Mouse (Mus musculus): ENCODE measurements around the gene Fbxl2. TPM values are rescaled to one million over a fixed set of nuclear protein-coding genes. Genes with fewer than 3 reads are reported as not detected.
"Not testable (repeated sequence)": the region's sequence is repeated elsewhere in the genome, so short reads cannot be mapped to it uniquely, and the experiment has no call there.

The Fbxl2 gene
- total RNA-seq (2022): under 1 TPM; 0.39 to 0.65 (median 0.56) TPM

DNA sequence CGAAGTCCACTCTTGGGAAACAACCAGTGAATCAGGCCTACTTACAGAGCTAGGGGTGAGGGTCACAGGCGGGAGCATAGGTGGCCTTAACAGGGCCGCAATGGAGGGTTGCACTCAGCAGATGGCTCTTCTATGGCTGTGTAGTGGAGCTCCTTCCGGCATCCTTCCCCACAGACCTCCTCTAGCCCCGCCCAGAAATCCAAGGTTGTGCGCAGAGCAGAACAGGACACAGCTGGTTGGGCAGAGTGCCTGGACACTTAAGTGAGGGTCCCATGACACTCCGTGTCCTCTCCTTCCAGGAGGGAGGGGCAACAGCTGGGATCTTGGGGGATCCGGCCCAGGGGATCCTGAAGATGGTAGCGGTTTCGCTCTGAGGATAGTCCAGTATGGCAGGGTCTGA is at the start of gene Fbxl2:
Fbxl2 (minus strand) TSS at position 164 of the 400 bp plus-strand sequence.
- peak in 1 of 2 experiments; percentile 26 for DNase-seq (ENCODE audit: low spot score in 2 of 2)

GRCm38 (mm10) chr9:114094854-114095253 is 48.9 kb upstream of the Fbxl2 start:
- DNase-seq (ENCODE audit: low spot score in 2 of 2): no peak

DNA sequence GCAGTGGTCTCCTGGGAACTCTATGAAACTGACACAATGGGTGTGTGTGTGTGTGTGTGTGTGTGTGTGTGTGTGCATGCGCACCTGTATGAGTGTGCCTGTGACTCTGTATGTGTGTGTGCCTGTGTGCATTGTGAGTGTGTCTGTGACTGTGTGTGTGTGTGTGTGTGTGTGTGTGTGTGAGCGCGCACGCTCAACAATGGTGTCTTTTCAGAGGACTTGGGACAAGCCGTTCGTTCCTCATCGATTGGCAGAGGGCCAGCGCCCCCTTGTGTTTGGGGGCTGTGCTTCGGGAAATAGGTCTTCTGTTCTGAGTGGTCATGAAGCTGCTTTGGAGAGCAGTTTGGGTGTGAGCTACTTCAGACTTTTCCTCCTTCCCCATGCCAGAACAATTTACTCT is 46.2 kb upstream of the Fbxl2 start:
- not testable (repeated sequence) for DNase-seq (ENCODE audit: low spot score in 2 of 2)

- not testable (repeated sequence) for DNase-seq (ENCODE audit: low spot score in 2 of 2)
Measured at GRCm38 (mm10) chr9:114088885-114089284, 42.9 kb upstream of the Fbxl2 start.

- no peak for DNase-seq (ENCODE audit: low spot score in 2 of 2)
Measured at GRCm38 (mm10) chr9:114087106-114087815, 41.3 kb upstream of the Fbxl2 start.

GRCm38 (mm10) chr9:114086422-114086821 is 40.4 kb upstream of the Fbxl2 start:
- no peak for DNase-seq (ENCODE audit: low spot score in 2 of 2)

GRCm38 (mm10) chr9:114073681-114074080 is 27.7 kb upstream of the Fbxl2 start:
- no peak for DNase-seq (ENCODE audit: low spot score in 2 of 2)

DNA sequence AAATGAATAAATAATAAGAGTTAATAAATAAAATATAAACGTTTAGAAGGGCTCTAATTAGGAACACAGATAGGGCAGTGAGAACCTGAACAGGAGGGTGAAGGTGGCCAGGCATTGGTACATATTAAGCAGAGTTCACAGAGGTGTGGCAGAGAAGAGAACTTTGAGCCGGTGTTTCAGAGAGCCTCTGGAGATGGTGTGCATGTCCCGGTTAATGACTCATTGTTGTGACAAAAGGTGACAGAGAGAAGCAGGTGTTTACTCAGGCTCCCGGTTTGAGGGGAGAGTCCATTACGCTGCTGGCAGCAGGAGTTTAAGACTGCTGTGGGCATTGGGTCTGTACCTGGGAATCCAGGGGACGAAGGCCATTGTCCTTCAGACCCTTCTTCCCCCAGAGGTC is 23.4 kb upstream of the Fbxl2 start:
- no peak for DNase-seq (ENCODE audit: low spot score in 2 of 2)

DNA sequence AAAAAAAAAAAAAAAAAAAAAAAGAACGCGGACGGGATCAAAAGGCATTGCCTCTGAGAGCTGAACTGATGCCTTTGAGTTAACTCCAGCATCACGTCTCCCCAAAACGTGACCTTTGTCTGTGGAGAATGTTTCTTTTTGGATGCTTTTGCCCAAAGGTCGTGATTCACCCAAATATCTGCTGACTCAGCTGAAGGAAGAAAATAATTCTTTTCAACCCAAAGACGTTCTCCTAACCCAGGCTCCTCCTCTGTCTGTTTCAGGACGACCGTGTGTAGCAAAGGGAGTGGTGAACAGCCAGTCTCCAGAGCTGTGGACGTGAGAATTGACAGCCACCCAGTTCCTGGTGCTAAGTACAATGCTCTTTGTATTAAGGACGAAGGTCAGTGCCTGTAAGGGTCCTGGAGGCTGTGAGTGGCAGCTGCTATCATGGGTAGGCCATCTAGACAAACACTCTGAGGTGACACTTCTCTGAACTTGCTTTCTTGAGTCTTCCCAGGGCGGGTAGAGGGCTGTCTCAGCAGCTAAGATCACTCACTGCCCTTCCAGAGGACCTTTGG is 22.6 kb upstream of the Fbxl2 start:
- DNase-seq (ENCODE audit: low spot score in 2 of 2): no peak

GRCm38 (mm10) chr9:114057090-114057796 is 11.3 kb upstream of the Fbxl2 start, which contains the start of gene Susd5:
Gene Susd5, plus strand, starts transcription at chr9:114057140.
- DNase-seq (ENCODE audit: low spot score in 2 of 2): no peak

GRCm38 (mm10) chr9:114052866-114053265 is 6.9 kb upstream of the Fbxl2 start:
- no peak for DNase-seq (ENCODE audit: low spot score in 2 of 2)

DNA sequence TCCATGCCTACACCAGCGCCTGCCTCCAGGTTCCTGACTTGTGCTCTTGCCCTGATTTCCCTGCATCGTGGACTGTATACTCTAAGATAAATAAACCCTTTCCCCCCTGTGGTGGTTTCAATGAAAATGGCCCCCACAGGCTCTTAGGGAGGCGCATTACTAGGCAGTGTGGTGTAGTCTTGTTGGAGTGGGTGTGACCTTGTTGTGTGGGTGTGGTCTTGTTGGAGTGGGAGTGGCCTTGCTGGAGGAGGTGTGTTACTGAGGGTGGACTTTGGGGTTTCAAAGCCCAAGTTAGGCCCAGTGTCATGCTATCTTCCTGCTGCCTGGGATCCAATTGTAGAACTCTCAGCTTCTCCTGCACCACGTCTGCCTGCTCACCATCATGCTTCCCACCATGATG is 6.0 kb upstream of the Fbxl2 start:
- no peak for DNase-seq (ENCODE audit: low spot score in 2 of 2)

- DNase-seq (ENCODE audit: low spot score in 2 of 2): no peak
Measured at GRCm38 (mm10) chr9:114050778-114051177, 4.8 kb upstream of the Fbxl2 start.

DNA sequence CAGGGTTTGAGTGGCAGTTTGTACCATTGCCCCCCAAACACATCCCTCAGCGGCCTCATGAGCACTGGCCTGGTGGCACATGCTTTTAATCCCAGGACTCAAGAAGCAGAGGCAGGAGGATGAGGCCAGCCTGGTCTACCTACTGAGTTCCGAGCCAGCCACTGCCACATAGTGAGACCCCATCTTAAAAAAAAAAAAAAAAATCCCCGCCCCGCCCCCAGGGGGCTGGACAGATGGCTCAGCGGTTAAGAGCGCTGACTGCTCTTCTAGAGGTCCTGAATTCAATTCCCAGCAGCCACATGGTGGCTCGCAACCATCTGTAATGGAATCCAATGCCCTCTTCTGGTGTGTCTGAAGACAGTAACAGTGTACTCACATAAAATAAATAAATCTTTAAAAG is 4.1 kb upstream of the Fbxl2 start:
- no peak for DNase-seq (ENCODE audit: low spot score in 2 of 2)

DNA sequence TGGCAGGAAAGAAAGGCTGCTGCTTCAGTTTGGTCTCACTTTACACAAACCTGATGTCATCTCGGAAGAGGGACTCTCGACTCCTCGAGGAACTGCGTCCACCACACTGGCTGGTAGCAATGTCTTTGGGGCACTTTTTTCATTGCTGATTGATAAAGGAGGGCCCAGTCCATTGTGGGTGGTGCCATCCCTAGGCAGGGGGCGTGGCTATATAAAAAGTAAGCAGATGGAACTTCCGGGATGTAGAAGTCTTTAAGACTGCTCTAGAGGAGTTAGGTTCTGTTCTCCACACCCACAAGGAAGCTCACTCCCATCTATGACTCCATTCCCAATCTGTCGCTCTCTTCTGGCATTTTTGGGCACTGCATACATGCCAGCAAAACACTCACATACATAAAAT is 685 bp upstream of the Fbxl2 start:
- DNase-seq (ENCODE audit: low spot score in 2 of 2): no peak

DNA sequence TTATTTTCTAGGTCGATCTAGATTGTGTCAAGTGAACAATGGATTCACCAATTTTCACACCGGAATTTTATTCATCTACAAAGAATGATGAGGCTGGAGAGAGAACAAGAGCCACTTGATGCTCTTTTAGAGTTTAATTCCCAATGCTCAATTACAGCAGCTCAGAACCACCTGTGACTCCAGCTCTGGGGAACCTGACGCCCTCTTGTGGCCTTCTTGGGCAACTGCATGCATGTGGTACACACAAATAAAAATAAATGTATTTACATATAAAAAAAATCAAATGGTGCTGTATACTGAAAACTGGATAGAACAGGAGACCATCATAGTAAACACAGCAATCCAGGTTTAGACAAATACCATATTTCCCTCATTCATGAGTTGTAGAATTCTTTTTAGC is 1.5 kb downstream of the Fbxl2 start:
- no peak for DNase-seq (ENCODE audit: low spot score in 2 of 2)

DNA sequence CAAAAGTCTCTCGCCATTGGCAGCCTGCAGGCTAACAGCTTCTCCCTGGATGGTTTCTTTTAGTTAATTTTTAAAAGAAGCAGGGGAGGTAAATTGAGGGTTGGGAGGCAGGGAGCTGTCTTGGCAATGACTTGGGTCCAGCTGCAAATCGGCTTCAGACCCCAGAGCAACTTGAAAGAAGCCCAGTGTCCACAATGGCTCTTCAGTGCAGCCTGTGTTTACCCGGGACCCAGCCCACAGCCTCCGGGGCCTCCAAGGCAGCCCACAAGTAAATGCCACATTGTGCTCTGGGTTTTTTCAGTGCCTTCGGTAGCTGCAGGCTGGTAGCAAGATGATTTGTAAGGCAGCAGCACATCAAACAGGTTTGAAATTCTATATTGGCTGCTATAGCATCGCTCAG is 3.5 kb downstream of the Fbxl2 start:
- DNase-seq (ENCODE audit: low spot score in 2 of 2): no peak

GRCm38 (mm10) chr9:114040945-114041344 is 5.0 kb downstream of the Fbxl2 start:
- DNase-seq (ENCODE audit: low spot score in 2 of 2): no peak

DNA sequence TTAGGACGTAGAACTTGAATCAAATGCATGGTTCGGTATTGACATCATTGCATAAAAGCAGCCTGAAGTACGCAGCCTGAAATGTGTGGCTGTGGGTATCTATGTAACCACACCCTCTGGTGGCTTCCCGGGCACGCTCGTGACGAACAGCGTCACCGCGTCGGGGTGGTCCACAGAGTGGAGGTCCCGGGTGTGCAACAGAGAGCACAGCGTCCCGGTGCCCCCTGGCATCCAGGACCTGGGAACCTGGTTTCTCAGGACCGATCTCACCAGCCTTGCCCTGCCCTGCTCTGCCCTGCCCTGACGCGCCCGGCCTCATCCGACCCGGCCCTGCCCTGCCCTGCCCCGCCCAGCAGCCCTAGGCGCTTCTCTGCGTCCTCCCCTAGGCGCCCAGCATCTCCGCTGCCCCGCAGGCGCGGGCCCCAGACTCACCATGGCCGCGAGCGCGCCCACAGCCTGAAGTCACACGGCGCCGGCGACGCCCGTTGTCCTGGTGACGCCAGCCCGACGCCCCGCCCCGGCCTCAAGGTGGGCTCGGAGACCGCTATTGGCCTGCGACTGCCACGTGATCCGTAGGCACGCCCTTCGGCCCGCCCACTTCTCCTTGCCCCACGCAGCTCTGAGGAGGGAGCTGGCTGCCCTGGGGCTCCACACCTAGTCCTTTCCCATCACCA is 19.6 kb downstream of the Fbxl2 start:
- DNase-seq (ENCODE audit: low spot score in 2 of 2): peak in 1 of 2 experiments; percentile 14

GRCm38 (mm10) chr9:114025846-114026245 is 20.1 kb downstream of the Fbxl2 start:
- DNase-seq (ENCODE audit: low spot score in 2 of 2): no peak

DNA sequence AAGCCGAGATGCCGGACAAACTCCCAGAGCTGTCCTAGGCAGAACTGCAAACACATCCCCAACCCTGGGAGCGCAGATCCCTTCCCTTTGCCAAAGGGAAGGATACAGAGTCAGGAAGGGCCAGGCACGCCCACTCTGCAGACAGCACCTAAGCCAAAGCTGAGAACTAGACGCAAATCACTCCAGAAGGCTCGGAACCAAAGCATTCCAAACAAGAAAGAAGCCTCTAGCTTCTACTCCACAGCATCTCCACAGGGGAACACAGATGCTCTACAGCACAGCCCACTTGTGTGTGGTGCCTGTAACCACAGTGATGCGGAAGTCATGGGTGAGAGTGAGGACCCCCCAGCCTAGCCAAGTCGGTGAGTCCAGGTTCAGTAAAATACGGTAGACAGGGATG is 20.8 kb downstream of the Fbxl2 start:
- DNase-seq (ENCODE audit: low spot score in 2 of 2): no peak

- DNase-seq (ENCODE audit: low spot score in 2 of 2): no peak
Measured at GRCm38 (mm10) chr9:114022141-114022540, 23.9 kb downstream of the Fbxl2 start.
